Mouse (Mus musculus) heart, postnatal 25 days (tissue): ENCODE measurements around the gene Zfp750. TPM values are rescaled to one million over a fixed set of nuclear protein-coding genes. Genes with fewer than 3 reads are reported as not detected.

ENCODE experiments used
- DNase-seq: peaks from one replicate; pipeline ENCODE4 v3.0.0; 2022; ENCODE audit warnings: low spot score
- intact Hi-C: fragments of 180-260 bp; cut with DNase I; formaldehyde crosslinking; loops from one replicate; pipeline ENCODE4 v1.15.1; 2025
- total RNA-seq, 2 experiments: library from RNA; stranded (reverse); gene quantifications; 2 replicates each; pipeline ENCODE4 v1.2.3; 2021

Zfp750 gene
- total RNA-seq, 2 experiments from 2014 or later: 0.08 TPM; not detected in 1

DNA sequence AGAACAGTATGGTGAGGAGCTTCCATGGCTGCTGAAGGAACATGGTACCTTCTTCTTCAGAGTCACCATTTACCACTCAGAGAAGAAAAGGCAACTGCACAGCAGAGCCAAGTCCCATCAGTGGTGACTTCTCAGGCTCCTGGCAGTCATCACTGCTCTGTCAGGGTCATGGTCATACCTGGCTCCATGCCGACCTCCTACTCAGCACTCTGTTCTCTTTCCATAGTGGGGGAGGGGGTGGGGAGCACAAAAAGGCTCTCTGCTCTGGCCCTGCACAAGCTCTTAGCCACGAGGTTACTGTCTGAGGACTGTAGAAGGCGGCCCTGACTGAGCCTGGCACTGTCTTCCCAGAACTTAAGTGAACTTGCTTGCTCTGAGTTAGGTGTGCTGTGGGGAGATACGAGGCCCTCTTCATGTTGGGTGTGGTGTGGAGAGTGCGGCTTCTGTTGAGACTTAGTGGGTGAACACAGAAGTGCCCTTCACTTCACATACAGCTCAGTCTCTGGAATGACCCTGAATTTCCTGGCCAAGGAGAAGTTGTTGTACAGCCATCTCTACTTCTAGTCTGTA is 24.2 kb upstream of the Zfp750 start:
- no peak for DNase-seq
- intact Hi-C loops: no loop called here

- intact Hi-C loops: no loop called here
- no peak for DNase-seq
These were observed 23.3 kb upstream of the Zfp750 start for GRCm38 (mm10) chr11:121542471-121542870.

DNA sequence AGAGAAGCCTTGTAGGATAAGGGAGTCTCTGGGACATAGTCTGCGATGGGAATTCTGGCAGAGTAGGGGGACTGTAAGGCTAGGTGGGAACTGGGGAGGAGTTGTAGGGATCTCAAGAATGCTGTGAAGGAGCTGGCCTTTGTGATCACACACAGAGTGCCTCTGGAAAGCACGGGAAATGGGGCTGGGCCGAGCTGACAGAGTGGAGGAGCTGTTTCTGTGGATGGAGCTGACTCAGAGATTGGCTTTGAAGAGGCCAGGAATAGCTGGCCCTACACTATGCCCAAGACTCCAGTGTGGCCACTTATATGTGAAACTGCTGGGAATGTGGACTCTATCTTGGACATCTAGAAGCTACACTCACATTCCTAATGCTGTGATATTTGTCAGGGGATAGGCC is 17.4 kb upstream of the Zfp750 start:
- intact Hi-C loops: no loop called here
- no peak for DNase-seq

- DNase-seq: no peak
- intact Hi-C loops: no loop called here
These were observed 10.6 kb upstream of the Zfp750 start for GRCm38 (mm10) chr11:121529747-121530146.

DNA sequence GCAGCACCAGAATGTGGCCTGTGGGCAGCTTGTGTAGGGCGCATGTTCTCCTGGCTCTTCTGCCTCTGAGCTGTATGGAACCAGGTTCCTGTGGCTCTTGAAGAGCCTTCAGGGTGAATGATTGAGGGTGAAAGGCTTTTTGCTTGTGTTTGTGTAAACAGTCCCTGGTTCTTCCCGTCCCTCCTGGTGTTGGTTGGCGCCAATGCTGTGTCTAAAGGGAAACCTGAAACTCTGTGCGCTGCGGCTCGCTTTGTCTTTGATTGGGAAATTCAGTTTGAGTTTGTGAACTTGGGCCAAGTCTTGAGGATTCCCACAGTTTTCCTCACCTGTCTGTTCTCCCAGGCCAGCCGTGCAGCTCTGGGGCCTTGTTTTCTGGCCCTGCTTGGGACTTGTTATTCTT is 5.1 kb upstream of the Zfp750 start:
- intact Hi-C loops: no loop called here
- DNase-seq: no peak

- DNase-seq: no peak
- intact Hi-C loops: no loop called here
These were observed 3.1 kb upstream of the Zfp750 start for GRCm38 (mm10) chr11:121522156-121522762.

- DNase-seq: no peak
- intact Hi-C loops: no loop called here
These were observed 1.6 kb upstream of the Zfp750 start for GRCm38 (mm10) chr11:121520761-121521160.

- intact Hi-C loops: no loop called here
- DNase-seq: no peak
These were observed 570 bp upstream of the Zfp750 start for GRCm38 (mm10) chr11:121519703-121520102.

- intact Hi-C loops: no loop called here
- DNase-seq: no peak
These were observed 1.3 kb downstream of the Zfp750 start for GRCm38 (mm10) chr11:121517687-121518465.

GRCm38 (mm10) chr11:121516906-121517305 is 2.2 kb downstream of the Zfp750 start:
- no peak for DNase-seq
- intact Hi-C loops: no loop called here

- intact Hi-C loops: no loop called here
- DNase-seq: no peak
These were observed 3.1 kb downstream of the Zfp750 start for GRCm38 (mm10) chr11:121515996-121516395.

DNA sequence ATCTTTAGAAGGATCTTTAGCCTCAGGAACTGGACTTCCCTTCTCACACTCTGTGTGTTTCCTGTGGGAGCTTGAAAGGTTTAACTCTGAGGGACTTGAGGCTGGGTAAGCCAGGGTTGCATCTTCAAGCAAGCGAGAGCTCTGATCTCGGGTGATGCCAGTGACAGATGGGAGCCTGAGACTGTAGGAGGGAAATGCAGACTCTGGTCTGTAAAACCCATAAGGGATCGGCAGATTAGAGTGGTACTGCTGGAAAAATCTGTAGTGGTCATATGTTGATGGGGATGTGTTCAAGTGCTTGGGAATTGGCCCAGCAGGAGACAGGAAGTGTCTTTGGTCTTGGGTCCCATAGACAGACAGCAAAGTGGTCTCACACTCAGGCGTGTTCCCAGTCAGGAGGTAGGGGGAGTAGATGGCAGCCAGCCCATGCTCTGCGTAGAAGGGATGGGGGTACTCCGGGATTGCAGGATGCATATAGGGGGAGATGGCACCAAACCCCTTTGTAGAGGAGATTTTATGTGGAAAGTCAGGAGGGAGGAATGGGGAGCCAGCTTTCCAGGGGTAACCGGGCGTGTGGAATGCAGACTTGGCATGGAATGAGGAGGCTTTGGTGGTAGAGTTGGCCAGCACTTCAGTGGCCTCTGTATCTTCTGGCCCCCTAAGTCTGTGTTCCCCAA is 6.1 kb downstream of the Zfp750 start:
- DNase-seq: no peak
- intact Hi-C loops: no loop called here

DNA sequence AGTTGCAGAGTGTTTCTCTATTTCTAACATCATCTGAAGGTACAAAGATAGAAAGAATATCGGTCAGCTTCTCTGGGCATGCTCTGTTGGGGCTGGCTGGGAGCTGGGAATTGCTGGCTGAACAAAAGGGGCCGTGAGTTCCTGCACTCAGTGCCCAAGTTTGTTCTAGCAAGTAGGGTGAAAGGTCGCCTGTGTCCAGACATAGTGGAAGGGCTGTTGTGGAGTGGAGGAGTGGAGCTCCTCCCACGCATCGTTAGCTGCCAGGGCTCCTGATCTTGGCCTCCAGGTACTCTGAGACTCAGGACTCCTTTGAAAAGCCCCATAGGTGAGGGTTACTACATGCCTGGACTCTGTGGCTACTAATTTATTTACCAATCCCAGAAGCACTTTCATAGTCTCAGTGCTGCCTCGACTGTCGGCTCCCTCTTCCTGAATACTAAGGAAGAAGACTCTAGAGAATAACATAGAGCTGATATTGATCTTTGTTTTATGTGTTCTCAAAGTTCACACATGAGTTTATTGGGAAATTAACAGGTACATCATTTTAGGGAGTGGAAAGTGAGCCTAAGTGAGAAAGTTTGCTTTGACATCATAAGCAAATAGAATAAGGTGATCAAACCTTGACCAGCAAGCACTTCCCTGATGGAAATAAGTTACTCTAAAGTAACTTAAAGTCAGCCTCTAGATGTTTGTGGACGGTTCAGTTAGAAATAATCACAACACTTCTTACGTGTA is 8.5 kb downstream of the Zfp750 start:
- intact Hi-C loops: no loop called here
- no peak for DNase-seq

- no peak for DNase-seq
- intact Hi-C loops: no loop called here
These were observed 10.7 kb downstream of the Zfp750 start for GRCm38 (mm10) chr11:121508478-121508877.

DNA sequence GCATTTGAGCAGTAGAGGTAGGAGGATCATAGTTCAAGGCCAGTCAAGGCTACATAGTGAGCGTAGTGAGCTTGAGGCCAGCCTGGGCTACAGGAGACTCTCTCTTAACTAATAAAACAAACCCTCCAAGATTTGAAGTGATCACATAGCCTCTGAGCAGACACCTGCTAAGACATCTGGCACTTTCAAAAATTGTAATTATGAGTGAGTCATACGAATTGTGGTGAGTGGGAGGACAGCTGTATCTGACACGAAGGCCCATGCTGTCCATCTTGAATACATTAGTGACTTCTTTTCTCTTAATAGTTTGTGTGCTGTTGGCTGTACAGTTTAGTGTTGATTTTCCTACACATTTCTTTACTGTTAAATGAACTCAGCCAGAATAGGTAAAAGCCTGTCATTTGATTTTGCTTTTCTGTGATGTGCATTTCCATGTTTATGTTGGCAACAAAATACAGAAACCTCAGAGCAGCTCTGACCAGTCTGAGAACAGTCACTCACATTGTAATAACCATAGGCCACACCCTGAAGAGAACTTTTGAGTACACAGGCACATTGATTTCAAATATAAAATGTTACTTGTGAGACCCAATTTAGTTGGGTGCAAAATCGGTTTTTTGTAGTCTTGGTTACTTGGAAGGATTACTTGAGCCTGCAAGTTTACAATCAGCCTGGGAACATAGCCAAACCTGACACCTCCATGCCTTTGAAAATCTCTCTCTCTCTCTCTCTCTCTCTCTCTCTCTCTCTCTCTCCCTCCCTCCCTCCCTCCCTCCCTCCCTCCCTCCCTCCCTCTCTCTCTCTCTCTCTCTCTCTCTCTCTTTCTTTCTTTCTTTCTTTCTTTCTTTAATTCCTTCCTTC is 16.9 kb downstream of the Zfp750 start:
- intact Hi-C loops: no loop called here
- DNase-seq: no peak

DNA sequence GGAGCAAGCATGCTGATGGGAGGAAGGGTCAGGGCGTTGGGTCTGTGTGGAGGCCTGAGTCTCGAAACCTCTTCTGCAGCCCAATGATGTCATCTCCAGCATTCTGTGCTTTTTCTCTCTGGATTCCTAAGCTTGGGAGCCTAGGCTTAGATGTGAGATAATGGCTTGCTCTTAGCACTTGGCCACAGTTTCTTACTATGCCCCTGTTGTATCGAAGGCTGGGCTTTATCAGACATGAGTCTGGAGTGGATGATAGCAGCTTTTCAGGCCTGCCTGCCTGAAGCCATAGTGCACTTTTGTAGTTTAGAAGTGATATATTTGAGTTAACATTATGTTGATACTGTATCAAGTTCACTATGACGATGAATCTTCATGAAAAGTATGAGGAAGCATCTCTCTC is 17.6 kb downstream of the Zfp750 start:
- DNase-seq: no peak
- intact Hi-C loops: no loop called here

- DNase-seq: no peak
- intact Hi-C loops: no loop called here
These were observed 18.5 kb downstream of the Zfp750 start for GRCm38 (mm10) chr11:121500595-121500994.

DNA sequence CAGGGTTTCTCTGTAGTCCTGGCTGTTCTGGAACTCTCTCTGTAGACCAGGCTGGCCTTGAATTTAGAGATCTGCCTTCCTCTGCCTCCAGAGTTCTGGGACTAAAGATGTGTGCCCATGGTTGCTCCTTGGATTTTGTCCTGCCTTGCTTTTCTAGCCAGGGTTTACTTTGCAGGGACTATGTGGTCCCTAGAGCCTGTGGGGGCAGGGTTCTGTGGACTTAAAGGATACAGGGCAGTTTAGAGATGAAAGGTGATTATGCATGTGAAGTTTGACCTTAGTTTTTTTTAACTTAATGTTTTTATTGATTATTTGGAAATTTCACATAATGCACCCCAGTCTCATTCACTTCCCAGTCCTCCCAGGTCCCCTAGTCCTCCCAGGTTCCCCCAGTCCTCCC is 28.5 kb downstream of the Zfp750 start:
- no peak for DNase-seq
- intact Hi-C loops: no loop called here

GRCm38 (mm10) chr11:121485882-121486281 is 33.3 kb downstream of the Zfp750 start:
- intact Hi-C loops: no loop called here
- no peak for DNase-seq
